Mouse (Mus musculus) embryo, embryonic 11 days (tissue): Measurements from ENCODE around the gene Cbx2.

Source experiments
- DNase-seq: peaks from one replicate; pipeline ENCODE4 v3.0.0-alpha.2; 2015

The Cbx2 gene

DNA sequence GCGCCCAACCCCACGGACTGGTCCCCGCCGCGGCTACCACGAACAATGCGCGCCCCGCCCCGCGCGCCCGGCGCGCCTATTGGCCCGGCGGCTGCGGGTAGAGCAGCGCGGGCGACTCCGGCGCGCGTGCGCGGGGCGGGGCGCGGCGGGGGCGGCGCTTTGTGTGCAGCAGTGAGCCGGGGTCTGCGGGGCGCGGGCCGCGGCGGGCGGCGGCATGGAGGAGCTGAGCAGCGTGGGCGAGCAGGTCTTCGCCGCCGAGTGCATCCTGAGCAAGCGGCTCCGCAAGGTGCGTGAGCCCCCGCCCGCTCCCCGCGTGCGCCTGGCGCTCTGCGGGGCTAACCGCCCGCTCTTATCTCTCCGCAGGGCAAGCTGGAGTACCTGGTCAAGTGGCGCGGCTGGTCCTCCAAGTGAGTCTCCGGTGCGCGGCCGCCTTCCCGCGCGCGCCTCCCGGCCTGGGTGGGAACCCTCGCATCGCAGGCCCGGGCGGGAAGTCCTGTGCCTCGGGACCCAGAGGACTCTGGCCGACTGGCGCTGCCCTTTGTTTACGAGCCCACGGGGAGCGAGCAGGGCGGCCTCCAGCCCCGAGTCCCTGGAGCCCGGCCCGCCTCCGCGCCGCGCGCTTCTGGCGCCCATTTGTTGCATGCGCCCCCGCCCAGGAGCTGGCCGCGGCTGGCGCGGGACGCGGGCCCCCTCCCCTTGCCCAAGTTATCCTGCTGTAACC lies at the start of gene Cbx2:
Gene Cbx2, plus strand, starts transcription at position 68 of the 721 bp plus-strand sequence.
- DNase-seq: peak; percentile 97

DNA sequence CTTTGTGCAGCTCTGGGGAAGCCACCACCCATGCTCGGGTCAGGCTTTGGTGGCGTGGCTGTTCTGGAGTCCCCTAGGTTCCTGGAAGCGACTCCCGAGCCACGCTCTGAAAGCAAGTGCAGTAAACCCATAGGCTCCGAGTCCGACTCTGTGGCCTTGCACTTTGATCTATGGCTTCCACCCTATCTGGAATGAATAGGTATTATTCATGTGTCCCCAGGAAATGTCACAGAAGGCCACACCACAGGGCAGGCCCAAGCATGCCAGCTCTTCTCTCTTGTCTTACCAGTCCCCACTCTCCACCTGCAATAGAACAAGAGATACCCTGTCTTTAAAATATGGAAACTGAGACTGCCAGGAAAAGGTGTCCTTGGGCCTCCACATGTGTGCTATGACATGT lies 48.4 kb upstream of the Cbx2 start:
- DNase-seq: no peak

DNA sequence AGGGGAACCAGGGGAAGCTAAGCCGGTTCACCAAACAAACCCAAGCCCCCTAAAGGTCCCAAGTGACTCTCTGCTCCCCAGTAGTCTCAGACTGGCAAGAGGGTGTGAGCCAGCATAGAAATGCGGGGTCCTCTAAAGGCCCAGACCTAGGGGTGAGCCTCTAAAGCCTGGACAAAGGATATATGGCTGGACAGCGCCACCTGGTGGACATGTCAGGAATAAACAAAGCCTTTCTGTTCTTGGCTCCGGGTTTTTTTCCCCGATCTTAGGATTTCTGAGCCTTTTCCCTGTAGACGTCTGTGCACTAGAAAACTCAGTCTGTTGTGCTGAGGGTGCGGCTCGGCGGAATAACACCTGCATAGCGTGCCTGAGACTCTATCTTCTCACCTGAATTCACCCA lies 47.3 kb upstream of the Cbx2 start:
- peak; percentile 88 for DNase-seq

DNA sequence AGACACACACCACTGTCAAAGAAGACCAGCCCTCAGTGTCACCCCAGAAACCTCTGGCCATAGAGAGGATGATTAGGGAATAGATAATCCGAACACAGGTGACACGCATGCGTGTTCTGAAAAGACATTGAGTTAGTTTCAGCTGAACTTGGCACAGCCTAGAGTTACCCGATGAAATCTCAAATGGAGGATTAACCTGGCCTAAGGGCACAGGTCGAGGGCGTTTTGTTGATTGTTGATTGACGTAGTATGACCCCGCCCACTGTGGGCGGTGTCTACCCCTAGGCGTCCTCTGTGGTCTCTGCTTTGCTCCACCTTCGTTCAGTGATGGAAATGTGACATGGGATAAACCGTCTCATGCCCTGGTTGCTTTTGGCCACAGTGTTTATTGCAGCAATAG lies 46.8 kb upstream of the Cbx2 start:
- DNase-seq: peak; percentile 36

DNA sequence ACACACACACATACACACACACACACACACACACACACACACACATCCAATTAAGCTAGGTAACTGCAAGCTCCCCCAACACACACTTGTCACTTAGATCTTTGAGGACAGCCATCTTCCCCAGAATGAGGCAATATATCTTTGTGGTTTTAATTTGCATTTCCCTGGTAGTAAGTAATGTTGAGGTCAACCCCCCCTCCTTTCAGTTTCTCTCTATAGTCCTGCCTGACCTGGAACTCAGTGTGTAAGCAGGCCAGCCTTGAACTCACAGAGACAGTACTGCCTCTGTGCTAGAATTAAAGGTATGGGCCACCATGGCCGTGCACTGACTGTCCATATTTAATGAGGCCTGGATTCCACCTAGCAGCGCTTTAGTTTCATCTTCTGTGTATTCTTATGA lies 42.4 kb upstream of the Cbx2 start:
- DNase-seq: no peak

DNA sequence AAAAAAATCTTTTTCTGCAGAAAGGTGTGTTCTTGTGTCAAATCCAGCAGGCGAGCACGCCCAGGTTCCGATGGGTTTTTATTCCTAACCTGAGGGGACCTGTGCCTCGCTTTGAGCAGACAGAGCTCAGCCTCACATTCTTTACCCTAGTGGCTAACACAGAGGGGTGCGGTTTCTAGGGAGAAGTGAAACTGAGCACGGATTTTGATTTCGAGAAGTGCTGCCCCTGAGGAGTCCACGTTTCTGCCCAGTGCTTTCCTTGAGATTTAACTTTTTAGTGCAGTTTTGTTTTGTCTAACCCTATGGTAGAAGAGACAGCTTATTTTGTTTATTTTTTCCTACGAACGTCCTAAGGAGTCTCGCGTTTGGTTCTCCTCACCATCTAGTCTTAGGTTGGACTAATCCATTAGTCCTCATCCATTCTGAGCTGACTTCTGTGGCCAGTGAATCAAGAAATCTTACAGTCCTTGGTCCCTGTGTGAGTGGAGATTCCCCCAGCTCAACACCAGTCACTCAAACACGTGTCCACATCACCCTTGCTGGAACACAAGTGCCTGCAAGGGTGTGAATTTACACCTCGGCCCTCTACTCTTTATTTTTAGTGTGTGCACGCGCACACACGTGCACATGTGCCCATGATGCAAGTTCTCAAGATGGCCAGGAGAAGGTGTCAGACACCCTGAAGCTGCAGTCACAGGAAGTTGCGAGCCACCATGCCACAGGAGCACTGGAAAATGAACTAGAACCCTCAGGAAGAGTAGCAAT lies 41.6 kb upstream of the Cbx2 start:
- DNase-seq: no peak

DNA sequence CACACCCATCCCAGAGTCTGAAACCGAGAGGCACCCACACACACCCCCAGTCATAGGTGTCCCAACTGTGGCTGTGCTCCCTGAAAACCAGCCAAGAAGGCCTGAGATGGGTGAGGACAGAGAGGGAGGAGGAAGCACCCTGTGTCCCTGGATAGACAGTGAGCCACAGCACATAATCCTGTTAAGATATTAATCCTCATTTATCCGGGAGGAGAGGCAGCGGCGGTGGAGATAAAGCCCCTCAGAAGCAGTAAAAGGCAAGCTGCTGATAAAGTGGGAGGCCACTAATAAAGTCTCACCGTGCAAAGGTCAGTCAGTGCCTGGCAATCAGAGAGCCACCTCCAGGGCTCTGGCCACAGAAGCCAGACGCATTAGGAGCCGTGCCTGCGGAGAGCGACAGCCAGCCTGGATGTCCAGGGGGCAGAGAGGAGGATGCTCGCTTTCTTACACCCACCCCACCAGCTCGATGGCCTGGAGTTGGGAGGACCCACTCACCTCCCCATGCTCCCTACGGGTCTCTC lies 40.1 kb upstream of the Cbx2 start:
- DNase-seq: no peak

DNA sequence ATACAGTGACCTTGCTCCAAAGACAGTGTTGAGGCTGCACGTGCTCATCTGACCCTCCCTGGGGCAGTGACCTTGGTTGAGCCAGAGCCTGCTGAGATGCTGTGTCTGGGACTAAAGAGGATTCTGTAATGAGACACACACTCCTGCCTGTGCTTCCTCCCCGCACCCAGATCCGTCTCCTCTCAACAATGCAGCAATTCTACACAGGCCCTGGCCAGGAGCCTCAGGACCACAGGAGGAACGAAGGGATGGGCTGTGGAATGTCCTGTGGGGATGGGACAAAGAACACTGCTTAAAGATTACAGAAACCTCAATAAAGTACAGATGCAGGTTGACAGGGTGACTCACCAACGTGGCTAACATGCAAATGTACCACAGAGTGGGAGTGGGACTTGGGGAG lies 37.2 kb upstream of the Cbx2 start:
- DNase-seq: no peak

DNA sequence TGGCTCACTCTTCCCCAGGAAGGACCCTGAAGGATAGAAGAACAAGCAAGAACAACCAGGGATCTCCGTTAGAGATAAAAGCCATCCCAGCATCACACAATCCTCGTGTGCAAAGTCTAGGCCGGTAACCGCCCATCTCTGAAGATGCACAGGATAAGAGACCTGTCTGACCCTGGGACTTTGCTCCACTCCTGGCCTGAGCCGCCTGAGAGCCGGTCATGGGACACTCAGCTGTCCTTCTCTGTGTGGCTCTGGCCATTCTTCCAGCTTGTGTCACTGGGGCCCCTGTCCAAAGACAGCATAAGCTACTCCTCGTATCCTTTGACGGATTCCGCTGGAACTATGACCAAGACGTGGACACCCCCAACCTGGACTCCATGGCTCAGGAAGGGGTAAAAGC lies 34.8 kb upstream of the Cbx2 start, which contains the start of gene Enpp7:
Gene Enpp7, plus strand, starts transcription at position 190 of the 400 bp plus-strand sequence.
- DNase-seq: no peak

DNA sequence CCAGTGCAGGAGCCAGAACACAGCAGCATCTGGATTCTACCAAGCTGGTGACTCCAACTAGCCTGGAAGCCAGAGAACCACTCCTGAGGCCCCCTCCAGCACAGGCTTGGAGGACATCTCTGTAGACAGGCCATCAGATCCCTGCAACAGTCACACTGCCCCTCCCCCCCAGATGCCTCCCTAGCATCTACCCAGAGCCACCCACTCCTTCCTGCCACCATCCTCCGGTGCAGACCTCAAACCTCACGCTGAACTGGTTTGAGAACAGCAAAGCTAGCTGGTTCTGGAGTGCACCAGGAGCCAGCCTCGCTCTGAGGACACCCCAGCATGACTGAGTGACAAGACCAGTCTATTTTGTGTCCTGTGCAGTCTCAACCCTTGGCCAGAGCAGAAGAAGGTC lies 30.0 kb upstream of the Cbx2 start:
- no peak for DNase-seq

DNA sequence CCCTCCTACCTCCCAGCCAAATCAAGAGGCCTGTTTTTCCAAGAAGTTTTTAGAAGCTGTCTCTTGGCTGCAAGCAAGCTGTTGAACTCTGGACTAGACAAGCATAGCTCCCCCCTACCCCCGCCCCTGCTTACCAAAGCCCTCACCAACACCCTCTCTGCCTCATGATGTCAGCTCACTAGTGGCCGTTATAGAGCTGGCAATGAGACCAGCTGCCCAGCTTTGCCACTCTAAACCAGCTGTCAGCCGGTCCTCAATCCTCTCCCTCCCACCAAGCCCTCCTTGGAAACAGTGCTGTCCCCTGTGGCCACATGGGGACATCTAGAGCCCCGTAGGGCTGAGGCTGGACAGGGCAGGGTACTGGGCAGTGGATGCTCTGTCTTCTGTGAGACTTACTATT lies 27.3 kb upstream of the Cbx2 start:
- no peak for DNase-seq

DNA sequence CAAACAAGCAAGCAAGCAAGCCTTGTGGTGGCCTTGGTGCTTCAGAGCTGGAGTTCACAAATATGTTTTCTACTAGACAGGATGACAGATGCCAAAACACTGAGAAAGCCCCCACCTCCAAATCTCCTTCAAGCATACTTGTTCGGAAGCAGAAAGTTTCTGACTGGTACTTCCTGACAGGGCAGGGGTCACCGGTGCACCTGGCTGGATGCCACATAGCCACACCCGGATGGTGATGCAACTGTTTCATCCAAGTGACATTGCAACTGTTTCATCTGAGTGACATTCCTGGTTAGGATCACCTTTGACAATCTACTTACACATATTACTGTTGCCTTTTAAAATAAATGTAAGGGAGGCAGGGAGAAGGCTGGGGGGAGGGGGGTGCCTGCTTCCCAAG lies 25.6 kb upstream of the Cbx2 start:
- DNase-seq: no peak

DNA sequence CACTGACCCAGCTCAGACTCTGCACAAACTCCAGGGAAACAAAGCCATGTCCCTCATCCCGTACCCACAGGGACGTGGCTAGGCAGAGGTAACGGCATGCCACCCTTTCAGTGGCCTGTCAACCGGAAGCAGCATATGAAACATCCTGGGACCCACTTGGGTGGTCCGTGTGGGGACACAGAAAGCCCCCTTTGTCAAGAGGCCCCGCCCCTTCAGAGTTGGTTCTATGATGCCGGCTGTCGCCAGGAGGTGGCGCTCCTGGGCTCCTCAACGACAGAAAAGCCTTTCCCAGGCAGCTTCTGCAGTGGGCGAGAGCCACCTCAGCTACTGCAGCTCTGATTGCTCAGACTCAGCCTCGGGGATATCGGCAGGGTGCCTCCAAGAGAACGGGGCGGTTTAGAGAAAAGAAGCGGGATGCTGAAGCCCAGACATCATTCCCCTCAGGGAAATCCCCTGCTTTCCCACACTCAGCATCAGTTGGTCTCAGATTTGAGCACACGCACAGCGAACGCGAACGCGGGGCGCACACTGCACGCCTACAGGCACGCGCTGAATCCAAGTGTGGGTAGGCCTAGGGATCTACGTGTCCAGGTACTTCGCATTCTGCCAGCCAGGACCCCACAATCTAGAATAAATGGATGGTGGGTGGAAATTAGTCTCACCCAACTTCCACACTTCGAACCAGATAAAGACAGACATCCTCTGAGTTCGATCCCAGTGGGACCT lies 24.1 kb upstream of the Cbx2 start:
- DNase-seq: peak; percentile 94

DNA sequence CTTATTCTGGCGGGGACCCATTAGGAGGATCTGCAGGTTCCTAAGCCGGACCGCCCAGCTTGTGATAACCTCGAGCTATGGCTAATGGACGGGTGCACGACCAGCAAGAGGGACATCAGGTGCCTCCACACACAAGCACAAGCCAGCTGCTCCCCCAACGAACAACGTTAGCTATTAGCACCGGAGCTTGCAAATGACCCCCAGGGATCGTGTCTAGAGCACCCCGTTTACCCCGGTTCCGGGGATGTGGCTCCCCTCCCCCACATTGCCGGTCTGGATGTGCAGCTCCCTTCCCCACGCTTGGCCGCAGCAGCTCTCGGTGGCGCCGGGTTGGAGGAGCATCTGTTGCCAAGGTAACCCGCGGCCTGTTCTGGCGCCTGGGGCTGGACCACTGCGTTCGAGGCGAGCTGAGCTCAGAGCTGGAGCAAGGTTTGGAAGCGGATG lies 23.4 kb upstream of the Cbx2 start:
- peak; percentile 79 for DNase-seq

DNA sequence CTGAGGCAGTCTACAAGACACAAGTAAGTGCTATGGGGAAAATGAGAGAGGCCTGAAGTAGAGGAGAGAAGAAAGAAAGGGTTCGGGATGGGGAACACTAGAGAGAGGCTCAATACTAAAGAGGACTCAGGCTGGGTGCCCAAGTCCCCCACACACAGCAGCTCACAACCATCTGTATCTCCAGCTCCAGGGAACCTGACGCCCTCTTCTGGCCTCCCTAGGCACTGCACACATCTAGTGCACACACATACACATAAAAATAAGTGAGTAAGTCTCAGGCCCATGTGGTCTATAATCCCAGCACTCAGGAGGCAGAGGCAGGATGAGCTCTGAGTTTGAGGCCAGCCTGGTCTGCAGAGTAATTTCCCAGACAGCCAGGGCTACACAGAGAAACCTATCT lies 21.9 kb upstream of the Cbx2 start:
- no peak for DNase-seq

DNA sequence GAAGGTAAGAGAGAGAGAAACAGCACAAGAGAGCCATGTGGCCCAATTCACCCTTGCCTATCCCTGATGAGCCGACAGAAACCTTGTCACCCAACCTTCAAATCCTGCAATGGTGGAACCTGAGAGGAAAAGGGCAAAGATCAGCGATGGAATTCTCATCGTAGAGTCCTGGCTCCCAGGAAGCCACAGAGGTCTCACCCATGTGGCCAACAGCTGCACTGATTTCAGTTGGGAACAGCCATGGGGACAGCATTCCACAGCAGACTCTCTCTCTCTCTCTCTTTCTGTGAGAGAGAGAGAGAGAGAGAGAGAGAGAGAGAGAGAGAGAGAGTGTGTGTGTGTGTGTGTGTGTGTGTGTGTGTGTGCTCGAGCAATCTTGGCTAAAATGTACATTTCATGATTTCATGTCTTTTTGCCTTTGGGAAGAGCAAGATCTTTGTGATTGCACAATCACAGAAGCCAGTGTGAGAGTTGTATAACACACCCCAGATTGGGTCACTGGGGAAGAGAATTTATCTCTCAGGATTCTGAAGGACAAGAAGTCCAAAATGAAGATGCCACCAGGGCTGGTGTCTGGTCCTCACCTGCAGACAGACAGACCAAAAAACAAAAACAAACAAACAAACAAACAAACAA lies 21.2 kb upstream of the Cbx2 start:
- DNase-seq: no peak

DNA sequence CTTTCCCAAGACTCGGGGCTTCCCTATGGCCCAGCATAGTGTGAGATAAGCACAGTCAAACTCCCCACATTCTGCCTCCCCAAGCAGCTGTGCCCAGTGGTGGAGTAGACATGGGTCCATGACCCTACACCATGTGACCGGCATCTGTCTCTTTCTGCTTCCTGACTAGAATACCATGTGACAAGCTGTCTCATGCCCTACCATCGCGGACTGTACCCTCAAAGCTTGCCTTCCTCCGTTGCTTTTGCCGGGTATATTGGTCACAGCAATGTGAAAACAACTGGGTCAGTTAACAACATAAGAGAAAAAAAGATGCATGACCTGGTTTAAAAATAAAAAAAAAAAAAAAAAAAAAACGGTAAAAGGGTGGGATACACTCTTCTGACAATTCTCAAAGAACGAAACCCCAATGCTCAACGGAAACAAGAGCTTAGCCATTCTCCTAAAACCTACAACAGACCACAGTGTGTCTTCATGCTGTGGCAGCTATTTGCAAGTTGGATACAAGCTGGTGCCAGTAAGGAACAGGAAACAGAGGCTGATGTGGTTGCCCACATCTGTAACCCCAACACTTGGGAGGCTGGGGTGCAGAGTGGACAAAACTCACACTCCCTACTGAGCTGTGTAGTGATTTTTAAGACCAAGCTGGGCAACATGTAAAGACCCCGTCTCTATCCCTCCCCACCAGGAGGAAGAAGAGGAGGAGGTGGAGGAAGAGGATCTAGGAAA lies 17.1 kb upstream of the Cbx2 start:
- DNase-seq: no peak

DNA sequence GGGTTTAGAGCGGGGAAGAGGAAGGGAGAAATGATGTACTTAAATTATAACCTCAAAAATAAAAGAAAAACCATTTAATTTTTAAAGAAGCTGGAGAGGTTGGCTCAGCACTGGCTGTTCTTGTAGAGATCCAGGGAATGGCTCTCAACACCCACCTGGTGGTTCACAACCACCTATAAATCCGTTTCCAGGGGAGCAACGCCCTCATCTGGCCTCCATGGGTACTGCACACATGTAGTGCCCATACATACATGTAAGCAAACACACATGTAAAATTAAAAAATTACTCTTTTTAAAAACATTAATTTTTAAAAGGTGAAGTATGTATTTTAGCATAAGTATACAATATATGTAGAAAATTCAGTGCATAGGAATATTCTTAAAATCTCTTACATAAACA lies 16.3 kb upstream of the Cbx2 start:
- DNase-seq: no peak

DNA sequence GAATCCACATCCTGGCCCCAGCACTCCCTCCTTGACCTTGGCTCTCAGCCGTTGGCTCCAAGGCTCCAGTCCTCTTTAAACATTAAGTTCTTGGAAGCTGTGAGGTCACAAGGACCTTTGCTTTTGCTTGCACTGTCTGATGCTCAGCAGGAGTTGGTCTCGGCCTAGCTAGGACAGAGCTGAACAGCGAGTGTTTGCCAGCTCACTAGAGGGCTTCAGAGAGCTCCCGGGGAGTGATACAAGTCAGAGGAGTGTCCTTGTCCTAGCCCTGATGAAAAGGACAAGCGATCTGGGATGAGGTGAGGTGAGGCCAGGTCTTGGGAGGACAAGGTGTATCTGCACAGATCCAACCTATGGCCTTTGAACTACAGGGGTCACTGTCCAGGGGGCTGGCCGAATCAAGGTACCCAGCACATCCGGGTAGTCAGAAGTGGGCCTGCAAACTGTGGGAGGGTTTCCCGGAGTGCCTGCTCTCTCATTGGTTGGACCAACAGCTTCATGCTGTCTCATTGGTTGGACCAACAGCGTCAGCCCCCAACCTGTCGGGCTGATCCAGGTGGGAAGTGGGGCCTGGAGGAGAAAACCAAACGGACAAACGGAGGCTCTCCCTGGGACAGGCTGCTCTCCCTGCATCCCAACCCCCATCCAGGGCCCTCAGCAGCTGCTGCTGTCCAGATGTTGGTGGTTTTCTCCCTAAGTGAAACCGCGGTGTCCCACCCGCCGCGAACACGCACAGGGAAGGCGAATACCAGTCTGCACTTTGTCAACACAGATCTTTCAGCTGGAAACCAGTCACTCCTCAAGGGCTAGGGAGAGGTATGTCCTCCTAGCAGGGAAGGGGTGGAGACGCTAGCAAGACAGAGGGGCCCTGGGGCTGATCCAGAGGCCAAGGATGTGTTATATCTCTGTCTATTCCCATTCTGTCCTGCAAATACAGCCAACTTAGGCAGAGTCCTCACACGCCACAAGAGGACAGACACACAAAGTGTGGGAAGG lies 15.0 kb upstream of the Cbx2 start:
- DNase-seq: peak; percentile 54

DNA sequence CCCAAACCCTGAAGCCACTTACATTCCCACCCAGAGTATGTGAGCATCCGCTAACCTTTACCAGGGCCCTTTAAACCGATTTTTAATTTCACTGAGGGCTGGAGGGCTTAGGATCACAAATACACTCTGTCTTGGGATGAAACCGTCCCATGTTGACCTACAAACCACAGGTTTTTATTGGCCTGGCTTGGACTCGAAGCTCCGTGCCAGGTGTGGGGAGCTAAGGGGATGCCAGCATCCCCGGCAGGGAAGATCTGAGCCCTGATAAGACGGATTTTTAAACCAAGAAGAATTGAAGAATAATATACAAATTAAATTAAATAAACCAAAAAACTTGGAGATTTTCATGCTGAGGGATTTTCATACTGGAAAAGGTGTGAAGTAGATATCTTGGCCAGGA lies 8.3 kb upstream of the Cbx2 start:
- DNase-seq: no peak

DNA sequence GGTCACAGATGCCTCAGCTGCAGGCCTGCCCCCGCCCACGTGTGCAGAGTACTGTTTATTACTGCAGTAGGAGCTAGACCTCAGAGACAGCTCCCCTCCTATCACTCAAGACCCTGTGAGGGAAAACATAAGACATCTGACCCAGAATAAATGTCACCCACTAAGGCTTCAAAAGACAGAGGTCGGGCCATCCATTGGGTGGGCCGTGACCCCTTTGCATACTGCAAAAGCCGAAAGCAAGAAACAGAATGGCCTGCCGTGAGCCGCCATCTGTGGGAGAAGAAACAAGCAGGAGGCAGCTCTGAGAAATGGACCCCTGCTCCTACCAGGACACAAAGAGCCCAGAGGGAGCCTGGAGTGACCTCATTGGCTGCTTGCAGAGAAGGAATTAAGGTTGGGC lies 5.3 kb upstream of the Cbx2 start:
- DNase-seq: no peak
